Mouse (Mus musculus) lung, adult 2 months (tissue): Measurements from ENCODE around the gene D7Ertd443e.

ENCODE experiments used
- CTCF ChIP-seq: fragments of 200-500 bp; IDR thresholded peaks from 2 replicates; pipeline ENCODE4 v1.5.1; 2011; ENCODE audit warnings: mild to moderate bottlenecking, low read length, control low read depth; ENCODE audit not compliant: insufficient read depth
- POLR2A ChIP-seq: fragments of 200-500 bp; IDR thresholded peaks from 2 replicates; pipeline ENCODE4 v1.6.1; 2011; ENCODE audit warnings: low read depth, mild to moderate bottlenecking, control low read depth, low read length, borderline replicate concordance; ENCODE audit errors: extremely low read depth

DNA sequence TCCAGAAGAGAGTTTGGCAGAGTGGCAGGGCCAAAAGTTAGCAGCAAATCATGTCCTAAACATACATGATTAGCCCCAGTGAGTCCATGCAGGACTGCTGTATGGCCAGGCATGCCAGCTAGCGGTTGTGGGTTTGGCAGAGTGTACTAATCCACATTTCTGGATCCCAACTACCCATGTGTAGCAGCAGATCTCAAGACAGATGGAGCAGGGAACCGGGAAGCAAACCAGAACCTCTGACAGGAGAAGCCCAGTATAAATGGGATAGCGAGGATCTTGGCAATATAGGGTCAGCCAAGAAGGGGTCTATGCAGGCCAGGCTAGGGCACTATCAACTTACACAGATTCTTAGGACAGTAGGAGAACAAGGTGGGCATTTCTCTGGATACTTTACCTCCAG lies 83.4 kb downstream of the D7Ertd443e start:
- no peak for TF ChIP-seq CTCF
- TF ChIP-seq POLR2A: no peak
